Mouse (Mus musculus) lung, embryonic 15.5 days (tissue): ENCODE measurements around the gene H2afy. TPM values are rescaled to one million over a fixed set of nuclear protein-coding genes. Genes with fewer than 3 reads are reported as not detected.

ENCODE experiments used
- ATAC-seq: fragments of 200-750 bp; cut with Nextera tagmentation; 2 replicates; pipeline ENCODE4 v1.8.0; 2017; ENCODE audit warnings: moderate number of reproducible peaks, borderline replicate concordance; ENCODE audit not compliant: low FRiP score, low TSS enrichment; ENCODE audit errors: extremely low read depth
- H3K27ac ChIP-seq: fragments of 300-500 bp; sonication (generic); 2 replicates; pipeline ENCODE4 v1.5.1; 2015; ENCODE audit warnings: moderate library complexity, mild to moderate bottlenecking, inconsistent platforms
- H3K27me3 ChIP-seq: fragments of 300-500 bp; sonication (generic); 2 replicates; pipeline ENCODE4 v1.6.1; 2015; ENCODE audit warnings: inconsistent platforms
- H3K36me3 ChIP-seq: fragments of 300-500 bp; sonication (generic); 2 replicates; pipeline ENCODE4 v1.6.1; 2015; ENCODE audit warnings: inconsistent platforms
- H3K4me1 ChIP-seq: fragments of 300-500 bp; sonication (generic); 2 replicates; pipeline ENCODE4 v1.6.1; 2015; ENCODE audit warnings: inconsistent platforms
- H3K4me2 ChIP-seq: fragments of 300-500 bp; sonication (generic); 2 replicates; pipeline ENCODE4 v1.6.1; 2015; ENCODE audit warnings: inconsistent platforms, mild to moderate bottlenecking, moderate library complexity
- H3K4me3 ChIP-seq: fragments of 300-500 bp; sonication (generic); 2 replicates; pipeline ENCODE4 v1.5.1; 2015; ENCODE audit warnings: mild to moderate bottlenecking, inconsistent platforms
- H3K9ac ChIP-seq: fragments of 300-500 bp; sonication (generic); 2 replicates; pipeline ENCODE4 v1.6.1; 2015; ENCODE audit warnings: inconsistent platforms
- H3K9me3 ChIP-seq: fragments of 300-500 bp; sonication (generic); 2 replicates; pipeline ENCODE4 v1.6.1; 2016; ENCODE audit warnings: inconsistent platforms
- WGBS: fragments of 180-500 bp; shearing (Covaris S2); methylation state at CpG from one replicate; pipeline ENCODE4 v1.1.7; 2015; 5-methylcytosine and 5-hydroxymethylcytosine counted together
- polyA plus RNA-seq: library from polyadenylated mRNA; unstranded; fragments of >200 nt; fragmentation: Nextera tagmentation; extraction: Ambion mirVana; gene quantifications from 2 replicates; pipeline ENCODE4 v1.2.1, GENCODE M21; 2015

The H2afy gene
- polyA plus RNA-seq, 1 experiment from 2014 or later, result 317 TPM

GRCm38 (mm10) chr13:56164372-56164771 lies 28.2 kb upstream of the H2afy start:
- Histone ChIP-seq H3K4me3 (no peak overlapping the region), H3K36me3 (no peaks in the 10 kb centered on the region), H3K9me3 (no peaks in the 10 kb centered on the region), H3K4me1 (peaks cover 20% of the 10 kb centered on the region), H3K9ac (no peak overlapping the region), H3K27me3 (peaks cover 21% of the 10 kb centered on the region), H3K27ac (no peak overlapping the region), H3K4me2 (no peak overlapping the region)
- WGBS, result 82% methylated on average over 3 of the region's 3 CpGs
- no peak for ATAC-seq

DNA sequence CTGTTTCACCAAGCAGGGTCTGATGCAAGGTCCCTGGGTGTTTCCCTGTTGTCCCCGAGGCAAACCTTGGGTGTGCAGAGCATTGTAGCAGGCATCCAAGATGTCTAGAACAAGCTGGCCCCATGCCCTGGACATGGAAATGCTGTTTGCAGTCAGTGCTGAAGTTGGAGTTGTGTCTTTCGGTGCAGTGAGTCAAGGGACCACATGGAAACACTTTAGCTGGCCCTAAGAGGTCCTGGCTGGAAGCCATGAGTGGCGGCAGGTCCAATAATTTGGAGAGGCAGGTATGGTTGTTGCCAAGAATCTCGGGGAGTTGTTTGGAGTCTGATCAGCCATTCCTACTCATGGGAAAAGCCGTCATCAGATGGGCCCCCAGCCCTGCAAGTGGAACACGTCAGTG lies 27.6 kb upstream of the H2afy start:
- WGBS, result 24% methylated on average over 6 of the region's 6 CpGs
- Histone ChIP-seq H3K4me3 (no peak overlapping the region), H3K9ac (no peak overlapping the region), H3K27ac (no peak overlapping the region), H3K9me3 (no peaks in the 10 kb centered on the region), H3K36me3 (no peaks in the 10 kb centered on the region), H3K27me3 (peaks cover 26% of the 10 kb centered on the region), H3K4me2 (no peak overlapping the region), H3K4me1 (peaks cover 25% of the 10 kb centered on the region)
- no peak for ATAC-seq

DNA sequence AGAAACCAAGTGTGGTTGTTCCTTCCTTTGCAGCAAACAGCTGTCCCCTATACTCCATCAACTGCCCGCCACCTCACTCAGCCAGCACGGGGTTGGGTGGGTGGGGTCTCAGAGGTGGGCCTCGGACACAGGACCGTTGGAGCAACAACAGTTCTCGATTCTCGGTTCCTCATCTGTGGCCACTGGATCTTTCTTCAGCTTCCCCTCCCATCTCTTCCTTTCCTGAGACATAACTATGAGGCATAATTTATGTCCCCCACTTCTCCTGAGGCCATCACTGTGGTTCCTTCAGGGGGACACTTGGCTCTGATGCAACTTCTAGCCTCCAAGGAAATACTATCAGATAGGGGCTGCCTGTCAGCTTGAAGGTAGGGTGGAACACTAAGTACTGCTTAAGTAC lies 26.7 kb upstream of the H2afy start:
- WGBS, result 61% methylated on average over 6 of the region's 6 CpGs
- Histone ChIP-seq H3K4me2 (no peak overlapping the region), H3K9ac (no peak overlapping the region), H3K4me1 (peaks cover 25% of the 10 kb centered on the region), H3K4me3 (no peak overlapping the region), H3K27ac (no peak overlapping the region), H3K9me3 (no peaks in the 10 kb centered on the region), H3K27me3 (peaks cover 26% of the 10 kb centered on the region), H3K36me3 (no peaks in the 10 kb centered on the region)
- no peak for ATAC-seq

DNA sequence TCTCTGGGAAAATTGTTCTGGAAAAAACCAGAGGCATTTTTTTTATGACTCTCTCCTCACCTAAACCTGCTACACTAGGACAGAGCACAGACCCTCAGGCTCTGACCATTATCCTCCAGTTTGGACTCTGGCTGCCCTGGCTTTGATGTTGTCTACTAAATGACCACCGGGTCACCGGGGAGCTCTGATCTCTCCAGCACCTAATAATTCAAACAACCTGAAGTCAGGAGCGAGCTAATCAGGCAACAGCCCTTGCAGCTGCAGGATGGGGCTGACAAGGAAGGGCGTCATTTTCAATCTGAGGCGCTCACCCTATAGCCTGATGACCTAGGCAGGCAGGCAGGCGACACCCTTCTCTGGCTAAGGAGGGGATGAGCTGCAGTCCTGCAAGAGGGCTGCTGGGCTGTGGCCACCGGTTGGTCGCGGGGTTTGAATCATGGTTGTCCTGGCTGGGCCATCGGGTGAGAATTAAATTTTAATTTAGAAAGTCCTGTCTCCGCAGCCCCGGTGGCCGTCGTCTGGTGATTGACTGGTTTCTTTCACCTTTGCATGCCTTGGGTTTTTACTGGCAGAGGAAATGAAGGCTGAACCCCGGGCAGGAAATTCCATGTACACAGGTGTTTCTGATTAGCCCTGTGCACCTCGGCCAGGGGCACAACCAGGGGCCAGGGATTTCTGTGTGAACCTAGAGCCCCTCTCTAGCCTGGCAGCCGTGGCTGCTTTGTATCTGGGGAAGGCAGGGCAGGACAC lies 23.6 kb upstream of the H2afy start:
- WGBS, result 14% methylated on average over 17 of the region's 17 CpGs

GRCm38 (mm10) chr13:56159016-56159601 lies 22.9 kb upstream of the H2afy start:
- no peak overlapping the region; the same call in 1 of the 2 replicates for H3K4me2 ChIP-seq
- H3K9me3 ChIP-seq, result no peaks in the 10 kb centered on the region
- peaks cover 24% of the 10 kb centered on the region for H3K4me1 ChIP-seq
- 0 out of 2 replicates have a peak, but pooled peaks have one; percentile 19 for ATAC-seq
- WGBS, result 32% methylated on average over 14 of the region's 14 CpGs
- H3K27me3 ChIP-seq, result peaks cover 33% of the 10 kb centered on the region
- no peak overlapping the region for H3K4me3 ChIP-seq
- no peaks in the 10 kb centered on the region for H3K36me3 ChIP-seq
- no peak overlapping the region for H3K9ac ChIP-seq
- 0 out of 2 replicates have a peak overlapping the region, but pooled peaks have one; percentile 9 for H3K27ac ChIP-seq

More for the DNA sequence above, 23.6 kb upstream of the H2afy start:
- Histone ChIP-seq H3K9me3 (no peaks in the 10 kb centered on the region), H3K4me2 (no peak overlapping the region), H3K9ac (no peak overlapping the region), H3K27ac (no peak overlapping the region), H3K4me1 (peaks cover 25% of the 10 kb centered on the region), H3K27me3 (peaks cover 33% of the 10 kb centered on the region), H3K36me3 (no peaks in the 10 kb centered on the region), H3K4me3 (no peak overlapping the region)
- ATAC-seq, result no peak

- Histone ChIP-seq H3K9ac (no peak overlapping the region), H3K27ac (no peak overlapping the region), H3K9me3 (no peaks in the 10 kb centered on the region), H3K4me1 (peaks cover 15% of the 10 kb centered on the region), H3K36me3 (no peaks in the 10 kb centered on the region), H3K27me3 (peaks cover 24% of the 10 kb centered on the region), H3K4me2 (no peak overlapping the region), H3K4me3 (no peak overlapping the region)
- WGBS, result 48% methylated on average over 7 of the region's 7 CpGs
- no peak for ATAC-seq
Measured at GRCm38 (mm10) chr13:56155671-56156070, 19.5 kb upstream of the H2afy start.

GRCm38 (mm10) chr13:56155048-56155447 lies 18.9 kb upstream of the H2afy start:
- 49% methylated on average over 5 of the region's 5 CpGs for WGBS
- Histone ChIP-seq H3K27ac (no peak overlapping the region), H3K36me3 (no peaks in the 10 kb centered on the region), H3K27me3 (peaks cover 18% of the 10 kb centered on the region; the same call in 1 of the 2 replicates), H3K4me2 (no peak overlapping the region), H3K9me3 (no peaks in the 10 kb centered on the region), H3K4me1 (peaks cover 14% of the 10 kb centered on the region), H3K4me3 (no peak overlapping the region), H3K9ac (no peak overlapping the region)
- ATAC-seq, result no peak

GRCm38 (mm10) chr13:56152773-56153460 lies 16.8 kb upstream of the H2afy start:
- Histone ChIP-seq H3K9me3 (no peaks in the 10 kb centered on the region), H3K4me2 (no peak overlapping the region), H3K27ac (no peak overlapping the region), H3K4me1 (0 out of 2 replicates have a peak, but pooled peaks cover 3% of the 10 kb centered on the region), H3K27me3 (peaks cover 16% of the 10 kb centered on the region; the same call in 1 of the 2 replicates), H3K9ac (no peak overlapping the region), H3K36me3 (no peaks in the 10 kb centered on the region), H3K4me3 (no peak overlapping the region)
- no peak for ATAC-seq
- WGBS, result 38% methylated on average over 7 of the region's 7 CpGs

DNA sequence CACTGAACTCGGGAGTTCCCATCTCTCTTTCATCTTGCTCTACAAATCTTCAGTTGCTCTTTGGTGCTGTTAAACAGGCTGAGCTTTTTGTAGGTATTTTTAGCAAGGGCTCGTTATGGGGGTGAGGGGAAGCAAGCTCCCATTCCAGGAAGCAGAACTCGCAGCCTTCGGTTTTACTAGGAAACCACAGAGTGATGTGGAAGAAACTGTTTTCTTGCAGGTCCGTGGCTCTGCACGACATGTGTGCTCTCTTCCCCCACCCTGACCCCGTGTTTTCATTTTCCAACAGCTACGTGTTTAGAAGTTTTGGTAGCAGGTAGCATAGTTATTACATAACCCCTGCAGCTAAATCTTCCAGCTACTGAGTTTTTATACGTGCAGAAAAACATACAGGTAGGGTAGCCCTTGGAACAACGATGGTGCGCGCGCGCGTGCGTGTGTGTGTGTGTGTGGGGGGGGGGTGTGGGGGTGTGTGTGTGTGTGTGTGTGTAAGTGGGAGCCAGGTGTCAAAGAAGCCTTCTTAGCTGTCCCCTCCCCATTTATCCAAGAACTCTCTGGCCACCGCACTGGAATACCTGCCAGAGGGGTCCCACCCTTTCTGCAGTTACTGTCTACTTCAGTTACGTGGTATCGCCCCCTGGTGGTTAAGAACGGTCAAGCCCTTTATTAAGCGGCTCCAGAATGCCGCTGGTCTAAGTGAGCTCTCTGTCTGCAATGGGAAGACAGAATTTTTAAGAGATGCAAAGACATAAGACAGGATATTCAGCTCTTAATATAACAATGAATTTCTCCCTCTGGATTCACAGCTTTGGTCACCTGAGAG lies 15.5 kb upstream of the H2afy start:
- Histone ChIP-seq H3K27me3 (peaks cover 9% of the 10 kb centered on the region; the same call in 1 of the 2 replicates), H3K27ac (no peak overlapping the region), H3K9me3 (no peaks in the 10 kb centered on the region), H3K36me3 (no peaks in the 10 kb centered on the region), H3K9ac (no peak overlapping the region), H3K4me2 (peak overlapping the region; percentile 22; the same call in 1 of the 2 replicates), H3K4me1 (0 out of 2 replicates have a peak, but pooled peaks cover 3% of the 10 kb centered on the region), H3K4me3 (no peak overlapping the region)
- 43% methylated on average over 22 of the region's 22 CpGs for WGBS
- no peak for ATAC-seq

DNA sequence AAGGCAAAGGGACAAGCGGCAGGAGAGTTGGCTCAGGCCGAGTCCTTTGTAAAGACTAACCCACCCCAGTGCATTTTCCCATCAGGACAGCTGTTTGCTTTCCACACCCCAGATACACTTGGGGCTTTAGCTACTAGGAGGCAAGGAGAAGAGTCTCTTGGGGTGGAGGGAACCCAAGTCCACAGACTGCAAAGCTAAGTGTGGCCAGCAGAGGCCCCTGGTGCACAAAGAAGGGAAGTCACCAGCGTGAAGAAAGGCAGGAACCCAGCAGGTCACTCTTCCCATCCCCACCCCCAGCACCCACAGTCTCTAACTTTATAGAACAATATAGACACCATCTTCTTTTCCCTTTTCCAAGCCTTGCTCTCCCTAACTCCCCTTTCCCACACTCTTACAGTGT lies 9.4 kb upstream of the H2afy start:
- Histone ChIP-seq H3K36me3 (no peaks in the 10 kb centered on the region), H3K9me3 (no peaks in the 10 kb centered on the region), H3K4me2 (no peak overlapping the region), H3K27ac (no peak overlapping the region), H3K9ac (no peak overlapping the region), H3K27me3 (peaks cover 3% of the 10 kb centered on the region; the same call in 1 of the 2 replicates), H3K4me3 (no peak overlapping the region), H3K4me1 (peaks cover 19% of the 10 kb centered on the region)
- WGBS, result 44% methylated on average over 3 of the region's 3 CpGs
- no peak for ATAC-seq

- Histone ChIP-seq H3K9ac (no peak overlapping the region), H3K4me2 (no peak overlapping the region), H3K27ac (no peak overlapping the region), H3K4me1 (peaks cover 19% of the 10 kb centered on the region), H3K36me3 (no peaks in the 10 kb centered on the region), H3K27me3 (no peaks in the 10 kb centered on the region), H3K4me3 (no peak overlapping the region), H3K9me3 (no peaks in the 10 kb centered on the region)
- peak; percentile 49; the same call in 1 of the 2 replicates for ATAC-seq
- 31% methylated on average over 2 of the region's 2 CpGs for WGBS
Measured at GRCm38 (mm10) chr13:56144021-56144420, 7.9 kb upstream of the H2afy start.
